Mouse (Mus musculus) adrenal gland, postnatal 36 days (tissue): ENCODE measurements at regions not wholly inside any gene's neighbourhood (a gene's known extent, or its start where the extent isn't known, plus 50 kb on each side); places are given as distances from the start of the nearest gene placed in this dataset.

ENCODE experiments used
- DNase-seq, 2 experiments: peaks; one replicate each; pipeline ENCODE4 v3.0.0; 2021; ENCODE audit warnings: mixed read lengths in 1 of 2

- no peak for DNase-seq
Observed at GRCm38 (mm10) chr17:4301142-4301853, 605.2 kb upstream of the Nox3 start.

- no peak for DNase-seq
Observed at GRCm38 (mm10) chr17:4311785-4312379, 615.8 kb upstream of the Nox3 start.

GRCm38 (mm10) chr17:4319141-4319540 is 623.1 kb upstream of the Nox3 start:
- DNase-seq: no peak

GRCm38 (mm10) chr17:4328810-4329209 is 632.7 kb upstream of the Nox3 start:
- no peak for DNase-seq

GRCm38 (mm10) chr17:4331650-4332049 is 635.6 kb upstream of the Nox3 start:
- no peak for DNase-seq

GRCm38 (mm10) chr17:4333091-4333490 is 637.0 kb upstream of the Nox3 start:
- no peak for DNase-seq

- DNase-seq: no peak
Observed at GRCm38 (mm10) chr17:4353018-4353417, 641.1 kb upstream of the Arid1b start.

- DNase-seq: no peak
Observed at GRCm38 (mm10) chr17:4355506-4356218, 638.5 kb upstream of the Arid1b start.

GRCm38 (mm10) chr17:4360413-4361320 is 633.5 kb upstream of the Arid1b start:
- DNase-seq: no peak

GRCm38 (mm10) chr17:4365811-4366210 is 628.3 kb upstream of the Arid1b start:
- DNase-seq: no peak

GRCm38 (mm10) chr17:4380449-4380848 is 613.7 kb upstream of the Arid1b start:
- no peak for DNase-seq

- DNase-seq: no peak
Observed at GRCm38 (mm10) chr17:4380873-4381272, 613.3 kb upstream of the Arid1b start.

GRCm38 (mm10) chr17:4381896-4382685 is 612.0 kb upstream of the Arid1b start:
- DNase-seq: no peak

GRCm38 (mm10) chr17:4382716-4383115 is 611.4 kb upstream of the Arid1b start:
- no peak for DNase-seq

- peak; percentile 15 to 20 for DNase-seq
Observed at GRCm38 (mm10) chr17:4387616-4388015, 606.5 kb upstream of the Arid1b start.

- DNase-seq: no peak
Observed at GRCm38 (mm10) chr17:4390012-4390411, 604.1 kb upstream of the Arid1b start.

- no peak for DNase-seq
Observed at GRCm38 (mm10) chr17:4390577-4390976, 603.6 kb upstream of the Arid1b start.

- DNase-seq: no peak
Observed at GRCm38 (mm10) chr17:4391210-4391609, 602.9 kb upstream of the Arid1b start.

GRCm38 (mm10) chr17:4396119-4396518 is 598.0 kb upstream of the Arid1b start:
- no peak for DNase-seq

- peak in 1 of 2 experiments; percentile 6 for DNase-seq
Observed at GRCm38 (mm10) chr17:4417686-4418085, 576.4 kb upstream of the Arid1b start.

- DNase-seq: no peak
Observed at GRCm38 (mm10) chr17:4424451-4425168, 569.5 kb upstream of the Arid1b start.
